Mouse (Mus musculus) embryonic fibroblast, embryonic 13.5 days (primary cell): ENCODE results near the gene Bricd5. TPM values are rescaled to one million over a fixed set of nuclear protein-coding genes. Genes with fewer than 3 reads are reported as not detected.

Experiments used
- H3K27ac ChIP-seq: 2 replicates; pipeline ENCODE4 v1.5.1; 2012; ENCODE audit warnings: low read length, control low read depth, inconsistent platforms; ENCODE audit not compliant: insufficient read depth
- H3K4me1 ChIP-seq: 2 replicates; pipeline ENCODE4 v1.6.1; 2011; ENCODE audit warnings: low read length; ENCODE audit not compliant: control insufficient read depth, insufficient read depth
- H3K4me3 ChIP-seq: 2 replicates; pipeline ENCODE4 v1.5.1; 2011; ENCODE audit warnings: mild to moderate bottlenecking, control low read depth, low read length; ENCODE audit not compliant: insufficient read depth
- CTCF ChIP-seq: IDR thresholded peaks from 2 replicates; pipeline ENCODE4 v1.5.1; 2011; ENCODE audit warnings: mild to moderate bottlenecking, control low read depth, low read length, moderate library complexity, borderline replicate concordance; ENCODE audit not compliant: insufficient read depth
- POLR2A ChIP-seq: IDR thresholded peaks from 2 replicates; pipeline ENCODE4 v1.6.1; 2011; ENCODE audit warnings: low read depth, mild to moderate bottlenecking, control low read depth, low read length, moderate library complexity
- polyA plus RNA-seq: library from polyadenylated mRNA; stranded (reverse); fragments of >200 nt; gene quantifications from 2 replicates; pipeline ENCODE4 v1.2.4, GENCODE M21; 2011; ENCODE audit warnings: low read depth; ENCODE audit not compliant: missing spikeins, insufficient read length

Gene Bricd5
- polyA plus RNA-seq, 1 experiment, result not detected

GRCm38 (mm10) chr17:24474557-24474956, 873 bp downstream of the Bricd5 start:
- TF ChIP-seq CTCF (no peak), POLR2A (no peak)
- Histone ChIP-seq H3K4me1 (peaks cover 4% of the 10 kb centered on the region; the same call in 1 of the 2 replicates), H3K27ac (no peak overlapping the region), H3K4me3 (no peak overlapping the region)

- peaks cover 4% of the 10 kb centered on the region; the same call in 1 of the 2 replicates for H3K4me1 ChIP-seq
- no peak overlapping the region for H3K4me3 ChIP-seq
- H3K27ac ChIP-seq, result no peak overlapping the region
- no peak for TF ChIP-seq POLR2A
- no peak for TF ChIP-seq CTCF
Observed at GRCm38 (mm10) chr17:24475586-24475985, 1.9 kb downstream of the Bricd5 start.

- H3K4me3 ChIP-seq, result no peak overlapping the region
- peaks cover 4% of the 10 kb centered on the region; the same call in 1 of the 2 replicates for H3K4me1 ChIP-seq
- TF ChIP-seq POLR2A (no peak), CTCF (no peak)
- no peak overlapping the region for H3K27ac ChIP-seq
Observed at GRCm38 (mm10) chr17:24476022-24476776, 2.5 kb downstream of the Bricd5 start.

DNA sequence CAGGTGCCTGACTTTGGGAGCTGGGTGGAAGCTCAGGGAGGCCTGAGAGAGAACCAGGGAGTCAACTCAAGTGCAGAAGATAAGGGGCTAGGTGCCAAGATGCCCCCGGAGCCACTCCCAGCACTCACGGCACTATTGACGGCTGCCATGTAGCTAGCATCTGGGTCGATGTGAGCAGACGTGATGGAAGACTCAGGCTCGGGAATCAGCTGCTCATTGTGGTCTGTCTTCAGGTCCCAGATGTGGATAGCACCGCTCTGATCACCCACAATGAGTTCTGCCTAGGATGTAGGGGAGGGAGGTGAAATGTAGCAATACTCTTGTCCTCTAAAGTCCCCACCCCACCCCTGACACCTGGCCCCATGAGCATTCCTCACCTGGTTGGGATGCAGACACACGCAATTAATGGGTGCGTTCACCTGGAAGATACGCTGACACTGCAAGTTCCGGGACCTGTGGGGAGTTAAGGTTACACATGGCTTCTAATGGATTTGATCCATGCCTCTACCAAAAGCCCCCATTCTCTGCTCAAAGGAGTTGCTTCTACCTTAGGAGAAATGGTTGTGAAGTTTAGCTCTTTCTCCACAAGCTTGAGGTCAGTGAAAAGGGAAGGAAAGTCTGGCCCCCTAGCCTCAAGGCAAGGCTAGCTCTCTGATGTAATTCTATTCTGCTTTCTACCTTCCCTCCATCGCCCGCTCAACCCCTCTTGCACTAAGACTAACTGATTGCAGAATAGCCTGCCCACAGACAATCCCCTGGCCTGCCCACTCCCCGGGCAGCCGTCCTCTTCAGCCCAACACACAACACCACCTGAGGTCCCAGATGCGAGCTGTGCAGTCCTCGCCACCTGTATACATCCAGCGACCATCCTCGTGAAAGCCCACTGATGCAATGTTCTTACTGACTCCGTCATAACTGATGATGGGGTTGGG, 3.6 kb downstream of the Bricd5 start:
- Histone ChIP-seq H3K4me3 (no peak overlapping the region), H3K27ac (no peak overlapping the region), H3K4me1 (peaks cover 4% of the 10 kb centered on the region; the same call in 1 of the 2 replicates)
- no peak for TF ChIP-seq CTCF
- TF ChIP-seq POLR2A, result no peak

DNA sequence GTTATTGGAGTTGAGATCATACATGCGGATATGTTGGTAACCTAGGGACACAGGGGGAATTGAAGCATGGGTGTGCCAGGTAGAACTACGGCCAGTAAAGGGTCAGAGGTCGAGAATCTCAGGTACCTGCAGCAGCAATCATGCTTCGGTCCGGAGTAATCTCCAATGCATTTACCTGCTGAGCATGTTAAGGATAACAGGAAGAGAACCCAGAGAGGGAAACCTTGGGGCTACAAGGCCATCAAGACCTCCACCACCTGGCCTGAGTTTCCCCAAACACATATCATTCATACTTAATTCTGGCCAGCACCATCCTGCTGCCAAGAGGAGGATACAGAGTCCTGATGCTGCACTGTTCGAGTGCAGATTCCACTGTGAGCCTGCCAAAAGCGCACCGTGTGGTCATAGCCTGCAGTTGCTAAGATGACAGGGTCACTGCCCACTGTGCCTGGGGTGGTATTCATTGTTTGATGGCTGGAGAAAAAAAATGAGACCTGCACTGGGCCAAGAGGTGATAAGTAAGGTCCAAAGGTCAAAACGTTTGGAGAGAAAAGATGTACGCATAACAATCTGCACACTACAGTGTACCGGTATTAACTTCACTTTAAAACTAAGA, 4.4 kb downstream of the Bricd5 start:
- TF ChIP-seq CTCF (0 out of 2 replicates have a peak, but pooled peaks have one; percentile 15), POLR2A (no peak)
- H3K4me3 ChIP-seq, result peak overlapping the region; percentile 38
- H3K4me1 ChIP-seq, result no peaks in the 10 kb centered on the region; the same call in 1 of the 2 replicates
- H3K27ac ChIP-seq, result no peak overlapping the region

GRCm38 (mm10) chr17:24478663-24479380, 5.1 kb downstream of the Bricd5 start, which contains the start of gene Mlst8:
Gene Mlst8, minus strand, starts transcription at chr17:24479078.
- H3K27ac ChIP-seq, result peak within 1 kb of the TSS; percentile 73
- no peaks in the 10 kb centered on the region; the same call in 1 of the 2 replicates for H3K4me1 ChIP-seq
- TF ChIP-seq POLR2A, result peak; percentile 96
- TF ChIP-seq CTCF, result peak; percentile 98
- H3K4me3 ChIP-seq, result peak within 1 kb of the TSS; percentile 57

- Histone ChIP-seq H3K4me3 (peak overlapping the region; percentile 40), H3K4me1 (no peaks in the 10 kb centered on the region; the same call in 1 of the 2 replicates), H3K27ac (no peak overlapping the region)
- TF ChIP-seq CTCF (no peak), POLR2A (no peak)
Observed at GRCm38 (mm10) chr17:24479431-24479830, 5.7 kb downstream of the Bricd5 start.

- Histone ChIP-seq H3K27ac (no peak overlapping the region), H3K4me3 (no peak overlapping the region), H3K4me1 (no peaks in the 10 kb centered on the region; the same call in 1 of the 2 replicates)
- TF ChIP-seq CTCF (peak; percentile 20; the same call in 1 of the 2 replicates), POLR2A (no peak)
Observed at GRCm38 (mm10) chr17:24480201-24480826, 6.6 kb downstream of the Bricd5 start.
